Mouse (Mus musculus) left cerebral cortex, postnatal 4 days (tissue): ENCODE results near the gene Mbd3l2. TPM values are rescaled to one million over a fixed set of nuclear protein-coding genes. Genes with fewer than 3 reads are reported as not detected.
A peak's percentile ranks its signal among the peaks of the same experiment; 100 is the strongest.
"Not testable (repeated sequence)": the region's sequence is repeated elsewhere in the genome, so short reads cannot be mapped to it uniquely, and the experiment has no call there.

Experiments used
- DNase-seq: peaks from one replicate; pipeline ENCODE4 v3.0.0-alpha.2; 2022
- intact Hi-C: fragments of 180-260 bp; cut with DNase I; formaldehyde crosslinking; loops from one replicate; pipeline ENCODE4 v1.15.1; 2025
- microRNA-seq: library from miRNA; unstranded; fragments of <30 nt; microRNA quantifications from one replicate; pipeline ENCODE4 v1.2.0, GENCODE M21; 2022
- total RNA-seq, 2 experiments: library from RNA; stranded (reverse); gene quantifications; 2 replicates each; pipeline ENCODE4 v1.2.3; 2021

Mbd3l2 gene
- total RNA-seq = not detected

GRCm38 (mm10) chr9:18430354-18430753, at the start of gene Mbd3l2:
Gene Mbd3l2, plus strand, starts transcription at chr9:18430654.
- intact Hi-C loops = no loop called here
- no peak for DNase-seq

- DNase-seq = no peak
These were observed 44.7 kb upstream of the Mbd3l2 start for GRCm38 (mm10) chr9:18385782-18386181.

GRCm38 (mm10) chr9:18399629-18400028, 30.8 kb upstream of the Mbd3l2 start:
- no peak for DNase-seq
- intact Hi-C loops = no loop called here

More at GRCm38 (mm10) chr9:18385782-18386181, 44.7 kb upstream of the Mbd3l2 start:
- intact Hi-C loops = no loop called here

- DNase-seq, intact Hi-C loops: not testable (repeated sequence)
These were observed 27.6 kb upstream of the Mbd3l2 start, which contains the start of gene Naalad2 for GRCm38 (mm10) chr9:18402895-18403294. Gene Naalad2, minus strand, starts transcription at chr9:18402995.

- no peak for DNase-seq
- intact Hi-C loops = no loop called here
These were observed 26.3 kb upstream of the Mbd3l2 start, which contains the start of gene Ubtfl1 for GRCm38 (mm10) chr9:18404118-18404517. Gene Ubtfl1, plus strand, starts transcription at chr9:18404418.

- intact Hi-C loops, DNase-seq: not testable (repeated sequence)
These were observed 18.1 kb upstream of the Mbd3l2 start for GRCm38 (mm10) chr9:18412371-18412770.

- peak; percentile 48 for DNase-seq
- intact Hi-C loops = no loop called here
These were observed 1.2 kb downstream of the Mbd3l2 start for GRCm38 (mm10) chr9:18431687-18432086.

GRCm38 (mm10) chr9:18456520-18456919, 26.1 kb downstream of the Mbd3l2 start:
- DNase-seq = no peak
- intact Hi-C loops = loop anchor here (10.0 kb wide), 1 partner anchor 152 kb away; no protein-coding TSS in a partner anchor

GRCm38 (mm10) chr9:18467350-18467749, 36.9 kb downstream of the Mbd3l2 start:
- DNase-seq = no peak
- intact Hi-C loops = no loop called here

- intact Hi-C loops = no loop called here
These were observed 37.6 kb downstream of the Mbd3l2 start for GRCm38 (mm10) chr9:18468005-18468404.

GRCm38 (mm10) chr9:18473324-18474128, 43.1 kb downstream of the Mbd3l2 start:
- peak; percentile 75 for DNase-seq
- intact Hi-C loops = no loop called here

More at GRCm38 (mm10) chr9:18468005-18468404, 37.6 kb downstream of the Mbd3l2 start:
- no peak for DNase-seq

GRCm38 (mm10) chr9:18478168-18478567, 47.7 kb downstream of the Mbd3l2 start, which contains the start of the genes Zfp558 and Mbd3l1:
Gene Zfp558, minus strand, starts transcription at chr9:18478268.
Gene Mbd3l1, plus strand, starts transcription at chr9:18478359.
- intact Hi-C loops = no loop called here
- DNase-seq = no peak

Small RNA genes within 50 kb of the gene (microRNA-seq; reads per million reads assigned to microRNA genes)
- gene Gm22854 = not detected

Other genes starting within 250 kb of the Mbd3l2 start
- gene Chordc1, start 138.5 kb upstream of the Mbd3l2 start, total RNA-seq = 10 to 100 TPM; 67.3 to 68.9 TPM
- gene Naalad2, start 27.7 kb upstream of the Mbd3l2 start, total RNA-seq = 1 to 10 TPM; 1.6 to 2.6 TPM
- not detected for gene Ubtfl1, start 26.2 kb upstream of the Mbd3l2 start, total RNA-seq
- 10 to 100 TPM; 20.8 to 21.6 TPM for gene Zfp558, start 47.6 kb downstream of the Mbd3l2 start, total RNA-seq
- not detected for gene Mbd3l1, start 47.7 kb downstream of the Mbd3l2 start, total RNA-seq
- gene Muc16, start 243.9 kb downstream of the Mbd3l2 start, total RNA-seq = not detected